Mouse (Mus musculus) forebrain, postnatal 0 days (tissue): Measurements from ENCODE around the gene Mgrn1. TPM values are rescaled to one million over a fixed set of nuclear protein-coding genes. Genes with fewer than 3 reads are reported as not detected.

ENCODE experiments used
- ATAC-seq: fragments of 200-750 bp; cut with Nextera tagmentation; 2 replicates; pipeline ENCODE4 v1.8.0; 2017; ENCODE audit warnings: mild to moderate bottlenecking, moderate library complexity
- DNase-seq: peaks from one replicate; pipeline ENCODE4 v3.0.0-alpha.2; 2015
- H3K27ac ChIP-seq: fragments of 300-500 bp; sonication (generic); 2 replicates; pipeline ENCODE4 v1.5.1; 2014; ENCODE audit warnings: low read depth, mild to moderate bottlenecking, antibody characterized with exemption, low read length, moderate library complexity, mixed read lengths
- H3K27me3 ChIP-seq: fragments of 300-500 bp; sonication (generic); 2 replicates; pipeline ENCODE4 v1.6.1; 2014; ENCODE audit warnings: mild to moderate bottlenecking, low read length, mixed read lengths; ENCODE audit not compliant: insufficient read depth
- H3K36me3 ChIP-seq: fragments of 300-500 bp; sonication (generic); 2 replicates; pipeline ENCODE4 v1.6.1; 2014; ENCODE audit warnings: mild to moderate bottlenecking, moderate library complexity; ENCODE audit not compliant: insufficient read depth
- H3K4me1 ChIP-seq: fragments of 300-500 bp; sonication (generic); 2 replicates; pipeline ENCODE4 v1.6.1; 2014; ENCODE audit warnings: antibody characterized with exemption; ENCODE audit not compliant: insufficient read depth
- H3K4me2 ChIP-seq: fragments of 300-500 bp; sonication (generic); 2 replicates; pipeline ENCODE4 v1.6.1; 2014; ENCODE audit warnings: low read depth, mild to moderate bottlenecking, moderate library complexity
- H3K4me3 ChIP-seq: fragments of 300-500 bp; sonication (generic); 2 replicates; pipeline ENCODE4 v1.5.1; 2014; ENCODE audit warnings: low read depth, low read length, mixed read lengths
- H3K9ac ChIP-seq: fragments of 300-500 bp; sonication (generic); 2 replicates; pipeline ENCODE4 v1.6.1; 2014; ENCODE audit warnings: mild to moderate bottlenecking
- H3K9me3 ChIP-seq: fragments of 300-500 bp; sonication (generic); 2 replicates; pipeline ENCODE4 v1.6.1; 2016; ENCODE audit warnings: low read length
- CTCF ChIP-seq: sonication (generic); IDR thresholded peaks from 2 replicates; pipeline ENCODE4 v1.5.1; 2016; ENCODE audit warnings: antibody characterized with exemption, control low read depth, low read depth
- WGBS: fragments of 180-500 bp; shearing (Covaris S2); extraction: QIAGEN DNeasy Blood & Tissue Kit; methylation state at CpG from one replicate; pipeline ENCODE4 v1.1.7; 2014; 5-methylcytosine and 5-hydroxymethylcytosine counted together
- polyA plus RNA-seq: library from polyadenylated mRNA; unstranded; fragments of >200 nt; fragmentation: Nextera tagmentation; extraction: Ambion mirVana; gene quantifications from 2 replicates; pipeline ENCODE4 v1.2.1, GENCODE M21; 2015
- total RNA-seq: library from RNA; depleted of rRNA; stranded (reverse); fragments of >200 nt; gene quantifications from 2 replicates; pipeline ENCODE4 v1.2.3, GENCODE M21; 2014

Mgrn1 gene
- total and polyA plus RNA-seq, 2 experiments from 2014 or later: 109 to 167 TPM

DNA sequence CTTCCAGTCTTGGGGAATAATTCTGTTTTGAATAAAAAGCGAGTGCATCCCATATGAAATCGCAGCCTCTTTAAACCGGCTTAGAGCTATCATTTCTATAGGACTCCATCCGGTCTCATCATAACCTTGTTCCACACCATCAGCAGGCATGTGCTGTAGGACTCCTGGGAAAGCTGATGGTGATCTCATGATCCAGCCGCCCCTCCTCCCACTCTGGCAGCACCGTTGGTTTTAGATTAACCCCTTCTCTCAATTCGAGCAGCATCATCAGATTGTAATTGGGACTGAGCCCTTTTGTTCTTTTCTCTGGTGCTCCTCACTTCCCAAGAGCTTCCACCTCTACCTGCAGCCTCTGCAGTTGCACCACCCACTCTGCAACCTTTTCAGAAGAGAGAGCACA, 15.1 kb downstream of the Mgrn1 start:
- TF ChIP-seq CTCF: no peak
- 62% methylated on average over 7 of the region's 7 CpGs for WGBS
- Histone ChIP-seq H3K4me3 (no peak overlapping the region), H3K27ac (no peak overlapping the region), H3K4me1 (no peaks in the 10 kb centered on the region), H3K9ac (no peak overlapping the region), H3K27me3 (no peaks in the 10 kb centered on the region), H3K36me3 (0 out of 2 replicates have a peak, but pooled peaks cover 4% of the 10 kb centered on the region), H3K9me3 (no peaks in the 10 kb centered on the region), H3K4me2 (no peak overlapping the region)
- ATAC-seq (no peak), DNase-seq (no peak)

DNA sequence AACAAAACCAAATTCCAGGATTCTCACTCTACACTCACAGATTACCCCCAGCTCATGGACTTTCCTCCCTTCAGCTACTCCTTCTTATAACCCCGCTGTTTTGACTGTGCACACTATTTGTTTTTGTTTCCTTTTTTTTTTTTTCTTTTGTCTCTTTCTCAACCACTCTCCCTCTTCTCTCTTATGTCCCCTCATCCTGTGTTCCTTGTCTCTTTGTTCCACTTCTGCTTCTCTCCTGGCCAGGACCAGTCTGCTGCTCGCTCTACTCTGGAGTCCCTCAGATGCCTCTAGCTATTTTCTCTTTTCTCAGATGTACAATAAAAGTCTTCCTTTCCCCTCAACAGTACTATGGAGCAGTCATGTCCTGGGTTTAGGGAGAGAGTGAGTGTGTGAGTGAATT, 16.3 kb downstream of the Mgrn1 start:
- WGBS: 78% methylated on average over 2 of the region's 2 CpGs

DNA sequence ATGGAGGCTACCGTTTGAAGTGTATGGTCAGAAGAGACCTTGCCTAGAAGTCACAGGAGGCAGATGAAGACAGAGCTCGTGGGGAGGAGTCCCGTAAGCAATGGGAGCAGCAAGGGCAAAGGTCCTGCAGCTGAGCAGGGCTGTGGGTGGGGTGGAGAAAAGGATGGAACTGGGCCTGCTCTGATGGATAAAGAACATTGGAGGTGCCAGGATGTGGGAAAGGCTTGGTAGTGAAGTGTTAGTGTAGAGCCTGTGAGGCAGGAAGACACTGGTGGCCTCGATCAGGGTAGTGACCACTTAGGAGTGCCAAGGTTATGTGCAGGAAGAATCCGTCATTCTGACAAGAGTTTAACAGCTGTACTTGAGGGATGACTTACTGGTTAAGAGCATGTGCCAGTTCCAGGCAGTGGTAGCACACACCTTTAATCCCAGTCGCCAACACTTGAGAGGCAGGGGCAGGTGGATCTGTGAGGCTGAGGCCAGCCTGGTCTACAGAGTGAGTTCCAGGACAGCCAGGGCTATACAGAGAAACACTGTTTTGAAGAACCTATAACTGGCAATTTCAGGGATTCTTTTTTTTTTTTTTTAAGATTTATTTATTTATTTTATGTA, 17.5 kb downstream of the Mgrn1 start:
- Histone ChIP-seq H3K4me2 (no peak overlapping the region), H3K36me3 (peaks cover 6% of the 10 kb centered on the region; the same call in 1 of the 2 replicates), H3K27me3 (no peaks in the 10 kb centered on the region), H3K4me1 (no peaks in the 10 kb centered on the region), H3K4me3 (no peak overlapping the region), H3K27ac (no peak overlapping the region), H3K9me3 (no peaks in the 10 kb centered on the region), H3K9ac (no peak overlapping the region)
- ATAC-seq: no peak
- WGBS: 90% methylated on average over 6 of the region's 6 CpGs
- no peak for TF ChIP-seq CTCF
- no peak for DNase-seq

More for the DNA sequence above, 16.3 kb downstream of the Mgrn1 start:
- Histone ChIP-seq H3K27me3 (no peaks in the 10 kb centered on the region), H3K36me3 (0 out of 2 replicates have a peak, but pooled peaks cover 4% of the 10 kb centered on the region), H3K4me3 (no peak overlapping the region), H3K4me2 (no peak overlapping the region), H3K9me3 (no peaks in the 10 kb centered on the region), H3K27ac (no peak overlapping the region), H3K4me1 (no peaks in the 10 kb centered on the region), H3K9ac (no peak overlapping the region)
- no peak for DNase-seq
- no peak for TF ChIP-seq CTCF
- ATAC-seq: no peak

DNA sequence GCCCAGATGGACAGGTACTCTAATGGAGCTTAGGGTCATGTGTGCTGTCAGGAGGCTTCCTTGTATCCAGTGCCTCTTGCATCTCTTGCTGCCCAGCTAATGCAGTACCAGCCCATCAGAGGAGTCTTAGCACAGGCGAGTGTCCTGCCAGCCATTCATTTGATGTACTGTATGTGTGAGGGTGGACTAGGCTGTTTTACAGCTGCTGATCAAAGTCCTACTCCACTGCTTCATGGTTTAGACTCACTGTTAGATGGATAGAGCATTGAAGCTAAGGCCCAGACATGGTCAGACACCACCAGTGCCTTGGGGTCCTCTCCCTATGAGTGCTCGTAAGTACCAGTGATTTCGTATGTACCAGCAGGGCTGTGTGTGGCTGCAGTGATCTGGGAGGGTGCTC, 18.8 kb downstream of the Mgrn1 start:
- DNase-seq (no peak), ATAC-seq (no peak)
- Histone ChIP-seq H3K36me3 (peaks cover 13% of the 10 kb centered on the region), H3K4me2 (no peak overlapping the region), H3K9ac (no peak overlapping the region), H3K27me3 (no peaks in the 10 kb centered on the region), H3K27ac (no peak overlapping the region), H3K4me3 (no peak overlapping the region), H3K4me1 (no peaks in the 10 kb centered on the region), H3K9me3 (no peaks in the 10 kb centered on the region)
- TF ChIP-seq CTCF: no peak
- 95% methylated on average over 3 of the region's 3 CpGs for WGBS

DNA sequence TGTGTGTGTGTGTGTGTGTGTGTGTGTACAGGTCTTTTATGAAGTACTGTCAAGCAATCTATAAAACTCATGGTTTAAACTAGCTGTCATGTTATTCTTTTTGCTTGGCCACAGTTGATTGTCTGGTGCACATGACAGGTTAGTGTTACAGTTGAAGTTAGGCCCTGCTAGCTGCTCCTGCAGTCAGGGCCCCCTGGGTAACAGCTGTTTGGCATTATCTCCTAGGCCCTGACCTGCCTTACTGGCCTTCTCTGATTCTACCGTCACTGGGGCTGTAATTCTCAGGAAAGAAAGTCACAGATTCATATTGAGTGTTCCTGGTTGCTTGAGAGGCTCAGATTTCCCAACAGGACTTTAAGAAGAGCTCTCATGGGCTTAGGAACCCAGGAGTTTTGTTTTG, 19.5 kb downstream of the Mgrn1 start:
- DNase-seq: no peak
- no peaks in the 10 kb centered on the region for H3K4me1 ChIP-seq
- H3K36me3 ChIP-seq: peaks cover 17% of the 10 kb centered on the region
- H3K4me2 ChIP-seq: no peak overlapping the region
- H3K27ac ChIP-seq: no peak overlapping the region
- H3K27me3 ChIP-seq: no peaks in the 10 kb centered on the region
- no peaks in the 10 kb centered on the region for H3K9me3 ChIP-seq
- H3K9ac ChIP-seq: no peak overlapping the region
- H3K4me3 ChIP-seq: no peak overlapping the region
- 63% methylated on average over 1 of the region's 1 CpGs for WGBS
- TF ChIP-seq CTCF: no peak
- no peak for ATAC-seq

DNA sequence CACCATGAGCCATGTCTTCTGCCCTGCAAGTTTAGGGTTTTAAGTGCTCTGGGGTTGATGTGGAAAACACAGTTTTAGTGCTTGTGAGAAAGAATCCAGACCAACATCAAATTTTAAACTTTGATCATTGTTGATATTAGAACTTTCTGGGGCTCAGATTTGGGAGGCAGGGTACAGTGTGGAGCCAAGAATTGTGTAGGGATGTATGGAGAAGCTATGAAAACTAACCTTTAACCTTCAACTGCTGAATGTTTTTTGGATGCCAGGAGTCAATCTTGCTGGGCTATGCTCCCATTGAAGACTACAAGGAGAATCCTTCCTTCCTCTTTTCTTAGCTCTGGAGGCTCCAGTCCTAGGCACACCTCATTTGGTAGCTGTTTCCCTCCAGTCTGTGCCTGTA, 20.5 kb downstream of the Mgrn1 start:
- Histone ChIP-seq H3K27me3 (no peaks in the 10 kb centered on the region), H3K4me3 (no peak overlapping the region), H3K27ac (no peak overlapping the region), H3K36me3 (peaks cover 26% of the 10 kb centered on the region), H3K4me2 (no peak overlapping the region), H3K4me1 (no peaks in the 10 kb centered on the region), H3K9ac (no peak overlapping the region), H3K9me3 (no peaks in the 10 kb centered on the region)
- TF ChIP-seq CTCF: no peak
- DNase-seq (no peak), ATAC-seq (no peak)

DNA sequence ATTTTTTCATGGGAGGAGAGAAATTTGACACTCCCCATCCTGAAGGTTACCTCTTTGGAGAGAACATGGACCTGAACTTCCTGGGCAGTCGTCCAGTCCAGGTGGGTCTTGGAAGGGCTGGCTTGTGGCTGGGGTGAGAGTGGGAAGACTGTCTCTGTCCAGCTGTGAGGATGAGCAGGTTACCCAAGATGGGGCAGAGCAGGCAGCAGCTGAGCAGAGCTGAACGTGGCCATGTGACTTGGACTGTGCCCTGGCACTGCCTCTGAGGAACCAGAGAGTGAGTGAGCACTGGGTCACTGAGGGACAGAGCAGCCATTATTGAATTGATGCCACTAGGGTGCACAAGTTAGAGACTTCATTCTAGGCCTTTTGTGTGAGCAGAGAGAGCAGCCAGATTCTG, 21.3 kb downstream of the Mgrn1 start:
- ATAC-seq (no peak), DNase-seq (no peak)
- TF ChIP-seq CTCF: no peak
- Histone ChIP-seq H3K27ac (no peak overlapping the region), H3K9ac (no peak overlapping the region), H3K36me3 (peaks cover 33% of the 10 kb centered on the region), H3K4me2 (no peak overlapping the region), H3K4me3 (no peak overlapping the region), H3K27me3 (no peaks in the 10 kb centered on the region), H3K9me3 (no peaks in the 10 kb centered on the region), H3K4me1 (no peaks in the 10 kb centered on the region)
- 81% methylated on average over 2 of the region's 2 CpGs for WGBS
